Mouse (Mus musculus): ENCODE data around the gene Pnldc1. TPM values are rescaled to one million over a fixed set of nuclear protein-coding genes. Genes with fewer than 3 reads are reported as not detected.
A peak's percentile ranks its signal among the peaks of the same experiment; 100 is the strongest.

Gene Pnldc1
- polyA plus RNA-seq, 1 experiment from 2014 or later = 2.5 TPM

- Histone ChIP-seq H3K27me3 (ENCODE audit: insufficient read depth, poor library complexity, severe bottlenecking) (0 out of 2 replicates have a peak, but pooled peaks cover 5% of the 10 kb centered on the region), H3K9me3 (no peaks in the 10 kb centered on the region), H3K27ac (no peak overlapping the region), H3K36me3 (no peaks in the 10 kb centered on the region), H3K4me3 (no peak overlapping the region), H3K4me1 (no peaks in the 10 kb centered on the region)
- 92% methylated on average over 4 of the region's 4 CpGs for WGBS
- peak; percentile 17 for DNase-seq (ENCODE audit: low spot score)
These were observed 65.5 kb downstream of the Pnldc1 start for GRCm38 (mm10) chr17:12844540-12844939.

- 0 out of 2 replicates have a peak, but pooled peaks cover 5% of the 10 kb centered on the region for H3K27me3 ChIP-seq (ENCODE audit: insufficient read depth, poor library complexity, severe bottlenecking)
- H3K4me3 ChIP-seq = no peak overlapping the region
- no peak overlapping the region for H3K27ac ChIP-seq
- no peaks in the 10 kb centered on the region for H3K4me1 ChIP-seq
- no peak for DNase-seq (ENCODE audit: low spot score)
- H3K9me3 ChIP-seq = no peaks in the 10 kb centered on the region
- H3K36me3 ChIP-seq = no peaks in the 10 kb centered on the region
- 77% methylated on average over 6 of the region's 6 CpGs for WGBS
These were observed 66.2 kb downstream of the Pnldc1 start for GRCm38 (mm10) chr17:12843826-12844225.

GRCm38 (mm10) chr17:12839475-12840267 is 70.4 kb downstream of the Pnldc1 start:
- peak; percentile 67 for DNase-seq (ENCODE audit: low spot score)
- Histone ChIP-seq H3K36me3 (no peaks in the 10 kb centered on the region), H3K4me3 (no peak overlapping the region), H3K9me3 (no peaks in the 10 kb centered on the region), H3K4me1 (no peaks in the 10 kb centered on the region), H3K27ac (no peak overlapping the region), H3K27me3 (ENCODE audit: insufficient read depth, poor library complexity, severe bottlenecking) (no peaks in the 10 kb centered on the region)
- WGBS = 69% methylated on average over 10 of the region's 10 CpGs

Small RNA genes within 50 kb of the gene (microRNA-seq; reads per million reads assigned to microRNA genes)
- gene Gm24085 = not detected

Other genes with a start within 250 kb of the Pnldc1 start
- gene Slc22a1, start 234.4 kb downstream of the Pnldc1 start, polyA plus RNA-seq (2016; fragmentation: Nextera tagmentation; extraction: Ambion mirVana) = 0.39 and 1.1 TPM in 2 replicates
- gene Igf2r, start 140.6 kb downstream of the Pnldc1 start, polyA plus RNA-seq (2016; fragmentation: Nextera tagmentation; extraction: Ambion mirVana) = 141 and 272 TPM in 2 replicates
- 0.30 and 0.36 TPM in 2 replicates for gene Mas1, start 42.1 kb downstream of the Pnldc1 start, polyA plus RNA-seq (2016; fragmentation: Nextera tagmentation; extraction: Ambion mirVana)
- gene Mrgprh, start 34.2 kb downstream of the Pnldc1 start, polyA plus RNA-seq (2016; fragmentation: Nextera tagmentation; extraction: Ambion mirVana) = 0.07 TPM in 1 of 2 replicates, not detected in the other
- 440 and 487 TPM in 2 replicates for gene Tcp1, start 5.5 kb upstream of the Pnldc1 start, polyA plus RNA-seq (2016; fragmentation: Nextera tagmentation; extraction: Ambion mirVana)
- gene Mrpl18, start 6.1 kb upstream of the Pnldc1 start, polyA plus RNA-seq (2016; fragmentation: Nextera tagmentation; extraction: Ambion mirVana) = 203 and 208 TPM in 2 replicates
- gene Acat3, start 30.4 kb upstream of the Pnldc1 start, polyA plus RNA-seq (2016; fragmentation: Nextera tagmentation; extraction: Ambion mirVana) = 0.30 and 0.31 TPM in 2 replicates
- gene Acat2, start 50.5 kb upstream of the Pnldc1 start, polyA plus RNA-seq (2016; fragmentation: Nextera tagmentation; extraction: Ambion mirVana) = 95.8 and 146 TPM in 2 replicates
- gene Wtap, start 83.9 kb upstream of the Pnldc1 start, polyA plus RNA-seq (2016; fragmentation: Nextera tagmentation; extraction: Ambion mirVana) = 74.4 and 87.6 TPM in 2 replicates
- 213 and 293 TPM in 2 replicates for gene Sod2, start 96.6 kb upstream of the Pnldc1 start, polyA plus RNA-seq (2016; fragmentation: Nextera tagmentation; extraction: Ambion mirVana)
- not detected in 2 replicates for gene Gpr31b, start 142.1 kb upstream of the Pnldc1 start, polyA plus RNA-seq (2016; fragmentation: Nextera tagmentation; extraction: Ambion mirVana)
- gene Tcp10b, start 150.9 kb upstream of the Pnldc1 start, polyA plus RNA-seq (2016; fragmentation: Nextera tagmentation; extraction: Ambion mirVana) = 0.17 TPM in 1 of 2 replicates, not detected in the other
- gene Unc93a, start 221.6 kb upstream of the Pnldc1 start, polyA plus RNA-seq (2016; fragmentation: Nextera tagmentation; extraction: Ambion mirVana) = not detected in 2 replicates